Mouse (Mus musculus): ENCODE data around the gene Ntng2. TPM values are rescaled to one million over a fixed set of nuclear protein-coding genes. Genes with fewer than 3 reads are reported as not detected.

Ntng2 gene
- total RNA-seq, 2 experiments from 2014 or later = 82.4 to 90.1 TPM

- TF ChIP-seq CTCF (IDR thresholded peaks at IDR 0.05) = no peak
- peak overlapping the region; percentile 92 for H3K4me3 ChIP-seq
- H3K27ac ChIP-seq = 0 out of 2 replicates have a peak overlapping the region, but pooled peaks have one; percentile 90
- DNase-seq (ENCODE audit: extremely low spot score in 1 of 2, low spot score in 2 of 2) = peak in 1 of 2 experiments; percentile 39
- intact Hi-C loops (cut with DNase I) = loop anchor here (2.0 to 5.0 kb wide), 4 partner anchors 69 to 216 kb away; partner anchors contain the start of gene Med27
Observed at GRCm38 (mm10) chr2:29251095-29252058, 1.4 kb downstream of the Ntng2 start.

- H3K4me3 ChIP-seq = peak overlapping the region; percentile 92
- 0 out of 2 replicates have a peak overlapping the region, but pooled peaks have one; percentile 8 for H3K27ac ChIP-seq
- TF ChIP-seq CTCF (IDR thresholded peaks at IDR 0.05) = no peak
- DNase-seq (ENCODE audit: extremely low spot score in 1 of 2, low spot score in 2 of 2) = no peak
- intact Hi-C loops (cut with DNase I) = loop anchor here (5.0 kb wide), 2 partner anchors 152 to 217 kb away; no protein-coding TSS in a partner anchor
Observed at GRCm38 (mm10) chr2:29250263-29251094, 2.3 kb downstream of the Ntng2 start.

- Histone ChIP-seq H3K4me3 (peak overlapping the region; percentile 92), H3K27ac (no peak overlapping the region)
- intact Hi-C loops (cut with DNase I) = loop anchor here (5.0 kb wide), 2 partner anchors 152 to 217 kb away; no protein-coding TSS in a partner anchor
- no peak for DNase-seq (ENCODE audit: extremely low spot score in 1 of 2, low spot score in 2 of 2)
- no peak for TF ChIP-seq CTCF (IDR thresholded peaks at IDR 0.05)
Observed at GRCm38 (mm10) chr2:29249852-29250251, 3.0 kb downstream of the Ntng2 start.

GRCm38 (mm10) chr2:29248551-29248950 is 4.3 kb downstream of the Ntng2 start:
- TF ChIP-seq CTCF (IDR thresholded peaks at IDR 0.05) = no peak
- Histone ChIP-seq H3K27ac (no peak overlapping the region), H3K4me3 (no peak overlapping the region)
- intact Hi-C loops (cut with DNase I) = no loop called here
- no peak for DNase-seq (ENCODE audit: extremely low spot score in 1 of 2, low spot score in 2 of 2)

- Histone ChIP-seq H3K4me3 (no peak overlapping the region), H3K27ac (no peak overlapping the region)
- DNase-seq (ENCODE audit: extremely low spot score in 1 of 2, low spot score in 2 of 2) = no peak
- no peak for TF ChIP-seq CTCF (IDR thresholded peaks at IDR 0.05)
- intact Hi-C loops (cut with DNase I) = no loop called here
Observed at GRCm38 (mm10) chr2:29247386-29247785, 5.4 kb downstream of the Ntng2 start.

GRCm38 (mm10) chr2:29246891-29247290 is 5.9 kb downstream of the Ntng2 start:
- Histone ChIP-seq H3K27ac (peak overlapping the region; percentile 40; the same call in 1 of the 2 replicates), H3K4me3 (no peak overlapping the region)
- no peak for DNase-seq (ENCODE audit: extremely low spot score in 1 of 2, low spot score in 2 of 2)
- no peak for TF ChIP-seq CTCF (IDR thresholded peaks at IDR 0.05)
- intact Hi-C loops (cut with DNase I) = no loop called here

- Histone ChIP-seq H3K4me3 (no peak overlapping the region), H3K27ac (peak overlapping the region; percentile 40; the same call in 1 of the 2 replicates)
- DNase-seq (ENCODE audit: extremely low spot score in 1 of 2, low spot score in 2 of 2) = no peak
- TF ChIP-seq CTCF (IDR thresholded peaks at IDR 0.05) = no peak
- intact Hi-C loops (cut with DNase I) = no loop called here
Observed at GRCm38 (mm10) chr2:29246275-29246674, 6.5 kb downstream of the Ntng2 start.

- Histone ChIP-seq H3K4me3 (no peak overlapping the region), H3K27ac (no peak overlapping the region)
- DNase-seq (ENCODE audit: extremely low spot score in 1 of 2, low spot score in 2 of 2) = no peak
- peak; percentile 50 for TF ChIP-seq CTCF (IDR thresholded peaks at IDR 0.05)
- intact Hi-C loops (cut with DNase I) = no loop called here
Observed at GRCm38 (mm10) chr2:29245341-29245779, 7.4 kb downstream of the Ntng2 start.

- TF ChIP-seq CTCF (IDR thresholded peaks at IDR 0.05) = no peak
- DNase-seq (ENCODE audit: extremely low spot score in 1 of 2, low spot score in 2 of 2) = peak; percentile 60 to 70
- Histone ChIP-seq H3K27ac (peak overlapping the region; percentile 32; the same call in 1 of the 2 replicates), H3K4me3 (no peak overlapping the region)
- intact Hi-C loops (cut with DNase I) = loop anchor here (2.0 to 5.0 kb wide), 2 partner anchors 39 to 228 kb away; no protein-coding TSS in a partner anchor
Observed at GRCm38 (mm10) chr2:29239329-29239728, 13.5 kb downstream of the Ntng2 start.

- peak; percentile 66 to 71 for DNase-seq (ENCODE audit: extremely low spot score in 1 of 2, low spot score in 2 of 2)
- TF ChIP-seq CTCF (IDR thresholded peaks at IDR 0.05) = peak; percentile 87
- intact Hi-C loops (cut with DNase I) = loop anchor here (1.0 to 5.0 kb wide), 3 partner anchors 21 to 230 kb away; no protein-coding TSS in a partner anchor
- Histone ChIP-seq H3K27ac (no peak overlapping the region), H3K4me3 (no peak overlapping the region)
Observed at GRCm38 (mm10) chr2:29237623-29238022, 15.2 kb downstream of the Ntng2 start.

- Histone ChIP-seq H3K27ac (no peak overlapping the region), H3K4me3 (no peak overlapping the region)
- DNase-seq (ENCODE audit: extremely low spot score in 1 of 2, low spot score in 2 of 2) = no peak
- TF ChIP-seq CTCF (IDR thresholded peaks at IDR 0.05) = no peak
- intact Hi-C loops (cut with DNase I) = loop anchor here (5.0 kb wide), 1 partner anchor 231 kb away; no protein-coding TSS in a partner anchor
Observed at GRCm38 (mm10) chr2:29235811-29236210, 17.0 kb downstream of the Ntng2 start.
